Mouse (Mus musculus): ENCODE measurements at regions not wholly inside any gene's neighbourhood (a gene's known extent, or its start where the extent isn't known, plus 50 kb on each side); places are given as distances from the start of the nearest gene placed in this dataset.
A peak's percentile ranks its signal among the peaks of the same experiment; 100 is the strongest.

GRCm38 (mm10) chr1:138011581-138011980, 163.9 kb downstream of the Ptprc start:
- Histone ChIP-seq H3K4me3 (replicated peaks; ENCODE audit: low read length) (no peak overlapping the region), H3K4me2 (replicated peaks; ENCODE audit: low read depth, low read length, severe bottlenecking) (no peak overlapping the region), H3K27ac (replicated peaks; ENCODE audit: low read depth, low read length) (no peak overlapping the region), H3K9ac (ENCODE audit: low read depth, low read length, severe bottlenecking) (no peak overlapping the region), H3K9me3 (ENCODE audit: control insufficient read depth, low read length) (no peaks in the 10 kb centered on the region), H3K4me1 (ENCODE audit: control insufficient read depth, insufficient read depth, low read length) (no peaks in the 10 kb centered on the region), H3K27me3 (ENCODE audit: control insufficient read depth, insufficient read depth, low read length) (no peaks in the 10 kb centered on the region), H3K36me3 (ENCODE audit: control insufficient read depth, insufficient read depth, low read length) (no peaks in the 10 kb centered on the region)
- 28% methylated on average over 1 of the region's 1 CpGs for WGBS
- ATAC-seq (ENCODE audit: low FRiP score, low read depth), result no peak
- no peak for DNase-seq (ENCODE audit: low spot score)
- TF ChIP-seq POLR2A (IDR thresholded peaks at IDR 0.05; ENCODE audit: borderline replicate concordance, extremely low read depth, insufficient read depth, insufficient read length), result no peak

- DNase-seq (ENCODE audit: low spot score) (peak; percentile 34), ATAC-seq (ENCODE audit: low FRiP score, low read depth) (no peak)
- H3K36me3 ChIP-seq (ENCODE audit: control insufficient read depth, insufficient read depth, low read length), result no peaks in the 10 kb centered on the region
- no peak overlapping the region for H3K27ac ChIP-seq (replicated peaks; ENCODE audit: low read depth, low read length)
- H3K27me3 ChIP-seq (ENCODE audit: control insufficient read depth, insufficient read depth, low read length), result no peaks in the 10 kb centered on the region
- no peaks in the 10 kb centered on the region for H3K4me1 ChIP-seq (ENCODE audit: control insufficient read depth, insufficient read depth, low read length)
- TF ChIP-seq POLR2A (IDR thresholded peaks at IDR 0.05; ENCODE audit: borderline replicate concordance, extremely low read depth, insufficient read depth, insufficient read length), result no peak
- 19% methylated on average over 7 of the region's 7 CpGs for WGBS
- H3K9ac ChIP-seq (ENCODE audit: low read depth, low read length, severe bottlenecking), result no peak overlapping the region
- H3K9me3 ChIP-seq (ENCODE audit: control insufficient read depth, low read length), result no peaks in the 10 kb centered on the region
- no peak overlapping the region for H3K4me3 ChIP-seq (replicated peaks; ENCODE audit: low read length)
- no peak overlapping the region for H3K4me2 ChIP-seq (replicated peaks; ENCODE audit: low read depth, low read length, severe bottlenecking)
These were observed 164.5 kb downstream of the Ptprc start for GRCm38 (mm10) chr1:138010910-138011477.

- no peak for TF ChIP-seq POLR2A (IDR thresholded peaks at IDR 0.05; ENCODE audit: borderline replicate concordance, extremely low read depth, insufficient read depth, insufficient read length)
- no peak overlapping the region for H3K4me2 ChIP-seq (replicated peaks; ENCODE audit: low read depth, low read length, severe bottlenecking)
- 49% methylated on average over 1 of the region's 1 CpGs for WGBS
- DNase-seq (ENCODE audit: low spot score) (no peak), ATAC-seq (ENCODE audit: low FRiP score, low read depth) (no peak)
- no peaks in the 10 kb centered on the region for H3K36me3 ChIP-seq (ENCODE audit: control insufficient read depth, insufficient read depth, low read length)
- H3K9ac ChIP-seq (ENCODE audit: low read depth, low read length, severe bottlenecking), result no peak overlapping the region
- H3K4me1 ChIP-seq (ENCODE audit: control insufficient read depth, insufficient read depth, low read length), result no peaks in the 10 kb centered on the region
- H3K27ac ChIP-seq (replicated peaks; ENCODE audit: low read depth, low read length), result no peak overlapping the region
- H3K9me3 ChIP-seq (ENCODE audit: control insufficient read depth, low read length), result no peaks in the 10 kb centered on the region
- no peaks in the 10 kb centered on the region for H3K27me3 ChIP-seq (ENCODE audit: control insufficient read depth, insufficient read depth, low read length)
- H3K4me3 ChIP-seq (replicated peaks; ENCODE audit: low read length), result no peak overlapping the region
These were observed 168.7 kb downstream of the Ptprc start for GRCm38 (mm10) chr1:138006811-138007210.

- 58% methylated on average over 2 of the region's 2 CpGs for WGBS
These were observed 171.2 kb downstream of the Ptprc start for GRCm38 (mm10) chr1:138004319-138004718.

GRCm38 (mm10) chr1:137999268-137999900, 176.1 kb downstream of the Ptprc start:
- Histone ChIP-seq H3K27ac (replicated peaks; ENCODE audit: low read depth, low read length) (no peak overlapping the region), H3K9me3 (ENCODE audit: control insufficient read depth, low read length) (no peaks in the 10 kb centered on the region), H3K36me3 (ENCODE audit: control insufficient read depth, insufficient read depth, low read length) (no peaks in the 10 kb centered on the region), H3K4me3 (replicated peaks; ENCODE audit: low read length) (no peak overlapping the region), H3K9ac (ENCODE audit: low read depth, low read length, severe bottlenecking) (no peak overlapping the region), H3K4me2 (replicated peaks; ENCODE audit: low read depth, low read length, severe bottlenecking) (no peak overlapping the region), H3K27me3 (ENCODE audit: control insufficient read depth, insufficient read depth, low read length) (no peaks in the 10 kb centered on the region), H3K4me1 (ENCODE audit: control insufficient read depth, insufficient read depth, low read length) (no peaks in the 10 kb centered on the region)
- ATAC-seq (ENCODE audit: low FRiP score, low read depth) (no peak), DNase-seq (ENCODE audit: low spot score) (no peak)
- TF ChIP-seq POLR2A (IDR thresholded peaks at IDR 0.05; ENCODE audit: borderline replicate concordance, extremely low read depth, insufficient read depth, insufficient read length), result no peak
- WGBS, result 90% methylated on average over 3 of the region's 3 CpGs

More at GRCm38 (mm10) chr1:138004319-138004718, 171.2 kb downstream of the Ptprc start:
- ATAC-seq (ENCODE audit: low FRiP score, low read depth) (no peak), DNase-seq (ENCODE audit: low spot score) (no peak)
- TF ChIP-seq POLR2A (IDR thresholded peaks at IDR 0.05; ENCODE audit: borderline replicate concordance, extremely low read depth, insufficient read depth, insufficient read length), result no peak
- H3K27ac ChIP-seq (replicated peaks; ENCODE audit: low read depth, low read length), result no peak overlapping the region
- H3K9ac ChIP-seq (ENCODE audit: low read depth, low read length, severe bottlenecking), result no peak overlapping the region
- H3K36me3 ChIP-seq (ENCODE audit: control insufficient read depth, insufficient read depth, low read length), result no peaks in the 10 kb centered on the region
- no peaks in the 10 kb centered on the region for H3K27me3 ChIP-seq (ENCODE audit: control insufficient read depth, insufficient read depth, low read length)
- H3K4me1 ChIP-seq (ENCODE audit: control insufficient read depth, insufficient read depth, low read length), result no peaks in the 10 kb centered on the region
- H3K4me2 ChIP-seq (replicated peaks; ENCODE audit: low read depth, low read length, severe bottlenecking), result no peak overlapping the region
- no peaks in the 10 kb centered on the region for H3K9me3 ChIP-seq (ENCODE audit: control insufficient read depth, low read length)
- H3K4me3 ChIP-seq (replicated peaks; ENCODE audit: low read length), result no peak overlapping the region

Data from limb, embryonic 14.5 days (tissue).